Mouse (Mus musculus): ENCODE data around the gene Nxph1.

DNA sequence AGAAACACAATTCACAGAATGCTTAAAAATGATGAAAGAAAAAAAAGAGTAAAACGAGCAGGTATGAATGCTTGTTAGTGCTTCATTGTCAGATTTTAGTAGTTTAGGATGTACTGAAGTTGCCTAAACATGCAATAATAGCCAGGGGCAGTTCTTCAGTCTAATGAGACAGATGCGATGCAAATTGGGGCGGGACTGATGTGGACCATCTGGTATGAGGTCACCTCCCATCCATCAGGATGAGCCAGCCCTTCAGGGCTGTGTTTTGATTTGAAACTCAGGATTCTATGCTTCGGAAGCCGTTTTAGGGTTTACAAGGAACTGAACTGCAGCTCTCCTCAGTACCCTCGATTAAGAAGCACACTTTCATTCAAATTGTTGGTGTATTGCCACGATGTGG lies 121.7 kb downstream of the Nxph1 start:
- no peak for TF ChIP-seq CTCF (IDR thresholded peaks at IDR 0.05; ENCODE audit: low read depth)
- TF ChIP-seq EP300 (optimal IDR thresholded peaks at IDR 0.05), result no peak
